Mouse (Mus musculus): Measurements from ENCODE around the gene Crtac1.

DNA sequence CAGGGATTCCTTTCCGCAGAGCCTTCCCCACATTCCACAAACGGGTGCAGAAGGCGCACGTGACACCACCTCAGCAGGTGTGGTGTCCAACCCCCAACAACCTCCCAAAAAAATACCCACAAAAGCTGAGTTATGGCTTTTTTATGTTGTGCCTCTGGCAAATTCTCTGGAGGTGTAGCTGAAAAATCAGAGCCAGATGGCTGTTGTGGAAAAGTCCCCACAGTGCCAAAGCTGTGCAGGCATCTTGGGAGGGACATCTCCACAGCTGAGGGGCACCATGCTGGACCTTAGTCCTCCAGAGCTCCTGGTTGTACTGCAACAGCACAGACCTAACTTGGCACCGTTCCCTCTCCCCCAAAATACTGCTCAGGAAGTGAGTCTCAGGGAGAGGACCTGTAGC, 74.7 kb downstream of the Crtac1 start:
- no peak for TF ChIP-seq CTCF (IDR thresholded peaks at IDR 0.05; ENCODE audit: borderline replicate concordance, control insufficient read depth, extremely low read depth, insufficient read depth, low read length, poor library complexity)
- TF ChIP-seq POLR2A (IDR thresholded peaks at IDR 0.05; ENCODE audit: control insufficient read depth, extremely low read depth, insufficient read depth, low read length, poor library complexity): no peak
